ENCODE assay signal across 10 mouse cellular contexts in genomic region chr6:48227431-48227830, GRCm38 (mm10).
A peak's percentile ranks its signal among the peaks of the same experiment; 100 is the strongest.
DNase-seq lines count a peak whose midpoint lies in the region; ATAC-seq and TF ChIP-seq lines count a peak whose summit lies in the region.
"Had no signal": no experiment of that assay in that cellular context is flagged by ENCODE, and none has a peak within 500 bp of the region (broad histone marks: within the 10 kb centered on the region; RNA-seq: fewer than 3 reads in every experiment).

No protein-coding gene starts in this region.

- dilution Hi-C loops in CH12.LX (cut with MboI; ENCODE audit: extremely low pct_ligation_motif_present, extremely low pct_unique_long_range_greater_than_20kb, low sequenced_read_pairs) = no loop called here

- no peak for TF ChIP-seq CTCF in CH12.LX (conservative IDR thresholded peaks at IDR 0.05 in 1 of 2, IDR thresholded peaks at IDR 0.05 in 1 of 2; ENCODE audit: low read depth in 2 of 2, low read length in 2 of 2)

- no peak overlapping the region for H3K9ac ChIP-seq in CH12.LX (ENCODE audit: insufficient read depth, low read depth)
- H3K9ac ChIP-seq: embryonic facial prominence, embryonic 13.5 days had no signal

- peaks cover 6% of the 10 kb centered on the region; the same call in 1 of the 2 replicates for H3K4me1 ChIP-seq in heart, embryonic 10.5 days
- H3K4me1 ChIP-seq in CH12.LX (ENCODE audit: control insufficient read depth in 1 of 2, insufficient read depth in 2 of 2) = no peaks in the 10 kb centered on the region
- H3K4me1 ChIP-seq: embryonic facial prominence, embryonic 13.5 days had no signal

- no peak overlapping the region for H3K27ac ChIP-seq in heart, embryonic 10.5 days
- no peak overlapping the region for H3K27ac ChIP-seq in CH12.LX (ENCODE audit: insufficient read depth, low read depth)
- H3K27ac ChIP-seq: embryonic facial prominence, embryonic 13.5 days had no signal

- WGBS in heart, embryonic 10.5 days = 47% methylated on average over 9 of the region's 9 CpGs

- no peaks in the 10 kb centered on the region for H3K36me3 ChIP-seq in heart, embryonic 10.5 days
- no peaks in the 10 kb centered on the region for H3K36me3 ChIP-seq in CH12.LX (replicated peaks in 1 of 2; ENCODE audit: control insufficient read depth in 1 of 2, insufficient read depth in 1 of 2, low read length in 1 of 2)
- H3K36me3 ChIP-seq: embryonic facial prominence, embryonic 13.5 days had no signal

- H3K4me2 ChIP-seq in CH12.LX (ENCODE audit: insufficient read depth, low read depth, poor library complexity, severe bottlenecking) = peak overlapping the region; percentile 24; the same call in 1 of the 2 replicates
- H3K4me2 ChIP-seq: embryonic facial prominence, embryonic 13.5 days had no signal

- H3K27me3 ChIP-seq in heart, embryonic 10.5 days (ENCODE audit: insufficient read depth, poor library complexity, severe bottlenecking) = no peaks in the 10 kb centered on the region
- H3K27me3 ChIP-seq in CH12.LX (replicated peaks) = no peaks in the 10 kb centered on the region
- H3K27me3 ChIP-seq: embryonic facial prominence, embryonic 13.5 days had no signal

- H3K4me3 ChIP-seq in heart, embryonic 10.5 days = no peak overlapping the region
- H3K4me3 ChIP-seq in CH12.LX (replicated peaks in 1 of 3; ENCODE audit: low read depth in 2 of 3, low read length in 2 of 3, poor library complexity in 1 of 3) = no peak overlapping the region
- H3K4me3 ChIP-seq: embryonic facial prominence, embryonic 13.5 days had no signal

- ATAC-seq in megakaryocyte-erythroid progenitor cell, adult 5-6 weeks (replicated peaks; ENCODE audit: low FRiP score, low TSS enrichment, poor library complexity, severe bottlenecking) = no peak

- TF ChIP-seq RAD21 in CH12.LX (IDR thresholded peaks at IDR 0.05; ENCODE audit: low read depth, low read length) = no peak

- no peak for TF ChIP-seq POLR2A in CH12.LX (IDR thresholded peaks at IDR 0.05; ENCODE audit: low read depth, low read length)

- no peaks in the 10 kb centered on the region for H3K79me2 ChIP-seq in CH12.LX (replicated peaks; ENCODE audit: control insufficient read depth, extremely low read depth, insufficient read depth, poor library complexity, severe bottlenecking)

- DNase-seq in heart, adult 11 months = peak; percentile 94
- DNase-seq in heart, embryonic 10.5 days (ENCODE audit: low spot score) = no peak
- no peak for DNase-seq in CH12.LX (ENCODE audit: extremely low read depth)
- peak; percentile 17 for DNase-seq in gastrocnemius, postnatal 10 days
- peak; percentile 38 to 55 for DNase-seq in kidney, postnatal 36 days
- no peak for DNase-seq in T-cell, adult 2 months (ENCODE audit: low spot score)
- DNase-seq in spleen, postnatal 10 days (ENCODE audit: low spot score in 2 of 2) = no peak
- DNase-seq: thymus, postnatal 36 days had no signal

- H3K9me3 ChIP-seq in heart, embryonic 10.5 days = no peaks in the 10 kb centered on the region
- no peaks in the 10 kb centered on the region for H3K9me3 ChIP-seq in CH12.LX (replicated peaks; ENCODE audit: low read length)
- H3K9me3 ChIP-seq: embryonic facial prominence, embryonic 13.5 days had no signal

- in situ Hi-C loops in CH12.LX (cut with MboI; ENCODE audit: low pct_ligation_motif_present, low pct_unique_long_range_greater_than_20kb, low sequenced_read_pairs) = no loop called here

- TF ChIP-seq EP300 in CH12.LX (IDR thresholded peaks at IDR 0.05; ENCODE audit: low read length) = no peak

TF ChIP-seq in CH12.LX, 34 proteins besides CTCF, POLR2A, EP300 and RAD21:
- TF ChIP-seq MYC (IDR thresholded peaks at IDR 0.05; ENCODE audit: low read depth, low read length) = no peak
- TF ChIP-seq E2F4 (IDR thresholded peaks at IDR 0.05; ENCODE audit: insufficient replicate concordance, low read depth, low read length) = no peak
- TF ChIP-seq RCOR1 (conservative IDR thresholded peaks at IDR 0.05; ENCODE audit: low read depth, low read length) = no peak
- no peak for TF ChIP-seq UBTF (IDR thresholded peaks at IDR 0.05; ENCODE audit: low read depth, low read length)
- TF ChIP-seq PAX5 (IDR thresholded peaks at IDR 0.05; ENCODE audit: low read length) = no peak
- TF ChIP-seq NRF1 (IDR thresholded peaks at IDR 0.05; ENCODE audit: low read depth, low read length) = no peak
- TF ChIP-seq IRF4 (IDR thresholded peaks at IDR 0.05; ENCODE audit: low read depth, low read length) = no peak
- no peak for TF ChIP-seq MAZ (IDR thresholded peaks at IDR 0.05; ENCODE audit: low read depth, low read length)
- TF ChIP-seq MXI1 (IDR thresholded peaks at IDR 0.05; ENCODE audit: low read depth, low read length) = no peak
- TF ChIP-seq MAX (IDR thresholded peaks at IDR 0.05; ENCODE audit: low read length) = no peak

Comparison
In these comparisons a context has a peak if more than half of its experiments do, and no peak if none do; other contexts are left out.
1. DNase-seq: peak in heart, adult 11 months (single experiment), gastrocnemius, postnatal 10 days (single experiment) and kidney, postnatal 36 days (2 of 2); none in heart, embryonic 10.5 days (single experiment), CH12.LX (single experiment), T-cell, adult 2 months (single experiment) and spleen, postnatal 10 days (0 of 2).